Mouse (Mus musculus) lung, postnatal 0 days (tissue): ENCODE data around the gene Adam30. TPM values are rescaled to one million over a fixed set of nuclear protein-coding genes. Genes with fewer than 3 reads are reported as not detected.

ENCODE experiments used
- ATAC-seq: fragments of 200-750 bp; cut with Nextera tagmentation; 2 replicates; pipeline ENCODE4 v1.8.0; 2017; ENCODE audit warnings: moderate library complexity
- DNase-seq: peaks from one replicate; pipeline ENCODE4 v3.0.0-alpha.2; 2016; ENCODE audit warnings: low spot score
- H3K27ac ChIP-seq: fragments of 300-500 bp; sonication (generic); 2 replicates; pipeline ENCODE4 v1.5.1; 2014; ENCODE audit warnings: antibody characterized with exemption, mild to moderate bottlenecking, low read length, mixed read lengths
- H3K27me3 ChIP-seq: fragments of 300-500 bp; sonication (generic); replicated peaks from 2 replicates; pipeline ENCODE4 v1.6.1; 2014; ENCODE audit warnings: low read length, mixed read lengths; ENCODE audit not compliant: insufficient read depth
- H3K36me3 ChIP-seq: fragments of 300-500 bp; sonication (generic); 2 replicates; pipeline ENCODE4 v1.6.1; 2014; ENCODE audit warnings: low read length, mixed read lengths; ENCODE audit not compliant: insufficient read depth
- H3K4me1 ChIP-seq: fragments of 300-500 bp; sonication (generic); 2 replicates; pipeline ENCODE4 v1.6.1; 2014; ENCODE audit warnings: antibody characterized with exemption, low read depth, low read length, mixed read lengths; ENCODE audit not compliant: insufficient read depth
- H3K4me2 ChIP-seq: fragments of 300-500 bp; sonication (generic); replicated peaks from 2 replicates; pipeline ENCODE4 v1.6.1; 2014; ENCODE audit warnings: low read depth, mild to moderate bottlenecking, low read length, moderate library complexity, mixed read lengths
- H3K4me3 ChIP-seq: fragments of 300-500 bp; sonication (generic); 2 replicates; pipeline ENCODE4 v1.5.1; 2014; ENCODE audit warnings: low read depth, low read length
- H3K9ac ChIP-seq: fragments of 300-500 bp; sonication (generic); replicated peaks from 2 replicates; pipeline ENCODE4 v1.6.1; 2014; ENCODE audit warnings: low read depth, mild to moderate bottlenecking
- H3K9me3 ChIP-seq: fragments of 300-500 bp; sonication (generic); 2 replicates; pipeline ENCODE4 v1.6.1; 2016; ENCODE audit warnings: low read length, mixed read lengths
- CTCF ChIP-seq: IDR thresholded peaks from 2 replicates; pipeline ENCODE4 v1.5.1; 2016; ENCODE audit warnings: antibody characterized with exemption, mild to moderate bottlenecking
- EP300 ChIP-seq: IDR thresholded peaks from 2 replicates; pipeline ENCODE4 v1.6.1; 2016; ENCODE audit warnings: antibody characterized with exemption, mild to moderate bottlenecking, control low read depth
- WGBS: fragments of 180-500 bp; shearing (Covaris S2); extraction: QIAGEN DNeasy Blood & Tissue Kit; methylation state at CpG from one replicate; pipeline ENCODE4 v1.1.7; 2014; 5-methylcytosine and 5-hydroxymethylcytosine counted together
- polyA plus RNA-seq: library from polyadenylated mRNA; unstranded; fragments of >200 nt; fragmentation: Nextera tagmentation; extraction: Ambion mirVana; gene quantifications from 2 replicates; pipeline ENCODE4 v1.2.1, GENCODE M21; 2015

Gene Adam30
- polyA plus RNA-seq, 1 experiment from 2014 or later, result not detected

DNA sequence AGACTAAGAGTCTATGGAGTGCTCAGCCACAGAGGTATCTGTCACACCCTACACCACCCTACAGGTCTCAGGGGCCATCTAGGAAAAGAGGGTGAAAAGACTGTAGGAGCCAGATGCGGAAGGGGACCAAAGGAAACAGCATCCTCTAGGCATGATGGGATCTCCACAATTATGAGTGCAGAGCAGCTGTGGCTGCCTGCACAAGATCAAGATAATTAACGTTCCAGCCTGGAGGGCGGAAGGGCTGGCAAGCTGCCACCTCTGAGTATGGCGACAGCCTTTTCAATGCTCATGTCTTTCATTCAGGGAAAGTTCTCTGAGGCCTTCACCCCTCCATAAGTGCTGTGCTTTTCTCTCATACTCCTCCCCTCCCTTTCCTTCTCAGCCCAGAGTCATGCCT, 1.1 kb upstream of the Adam30 start:
- TF ChIP-seq EP300 (no peak), CTCF (no peak)
- H3K9ac ChIP-seq, result no peak overlapping the region
- H3K4me1 ChIP-seq, result no peaks in the 10 kb centered on the region
- no peak overlapping the region for H3K27ac ChIP-seq
- WGBS, result 32% methylated on average over 4 of the region's 4 CpGs
- DNase-seq (no peak), ATAC-seq (no peak)
- no peak overlapping the region for H3K4me2 ChIP-seq
- H3K4me3 ChIP-seq, result no peak overlapping the region
- H3K27me3 ChIP-seq, result no peaks in the 10 kb centered on the region
- H3K9me3 ChIP-seq, result no peaks in the 10 kb centered on the region
- H3K36me3 ChIP-seq, result no peaks in the 10 kb centered on the region

GRCm38 (mm10) chr3:98178340-98178739, 17.9 kb downstream of the Adam30 start:
- TF ChIP-seq CTCF, result no peak
- no peak for TF ChIP-seq EP300
- Histone ChIP-seq H3K9ac (no peak overlapping the region), H3K9me3 (no peaks in the 10 kb centered on the region), H3K27me3 (no peaks in the 10 kb centered on the region), H3K4me3 (no peak overlapping the region), H3K4me2 (no peak overlapping the region), H3K36me3 (no peaks in the 10 kb centered on the region), H3K4me1 (no peaks in the 10 kb centered on the region), H3K27ac (no peak overlapping the region)
- ATAC-seq (no peak), DNase-seq (peak; percentile 10)
- WGBS, result 66% methylated on average over 4 of the region's 4 CpGs

- TF ChIP-seq EP300 (no peak), CTCF (peak; percentile 78)
- 19% methylated on average over 7 of the region's 7 CpGs for WGBS
- Histone ChIP-seq H3K4me1 (no peaks in the 10 kb centered on the region), H3K27me3 (no peaks in the 10 kb centered on the region), H3K36me3 (no peaks in the 10 kb centered on the region), H3K4me3 (no peak overlapping the region), H3K4me2 (no peak overlapping the region), H3K9ac (no peak overlapping the region), H3K9me3 (no peaks in the 10 kb centered on the region), H3K27ac (no peak overlapping the region)
- DNase-seq, result peak; percentile 60
- ATAC-seq, result no peak
Measured at GRCm38 (mm10) chr3:98180805-98181204, 20.4 kb downstream of the Adam30 start.

- no peaks in the 10 kb centered on the region for H3K9me3 ChIP-seq
- H3K4me3 ChIP-seq, result no peak overlapping the region
- no peak overlapping the region for H3K9ac ChIP-seq
- DNase-seq (no peak), ATAC-seq (no peak)
- TF ChIP-seq EP300, result no peak
- no peak for TF ChIP-seq CTCF
- no peak overlapping the region for H3K27ac ChIP-seq
- H3K4me1 ChIP-seq, result no peaks in the 10 kb centered on the region
- no peak overlapping the region for H3K4me2 ChIP-seq
- H3K27me3 ChIP-seq, result no peaks in the 10 kb centered on the region
- WGBS, result 25% methylated on average over 7 of the region's 10 CpGs
- H3K36me3 ChIP-seq, result no peaks in the 10 kb centered on the region
Measured at GRCm38 (mm10) chr3:98185163-98185714, 24.8 kb downstream of the Adam30 start.

GRCm38 (mm10) chr3:98187777-98188176, 27.3 kb downstream of the Adam30 start:
- Histone ChIP-seq H3K36me3 (no peaks in the 10 kb centered on the region), H3K4me2 (no peak overlapping the region), H3K27ac (no peak overlapping the region), H3K4me1 (no peaks in the 10 kb centered on the region), H3K4me3 (no peak overlapping the region), H3K9ac (no peak overlapping the region), H3K9me3 (no peaks in the 10 kb centered on the region), H3K27me3 (no peaks in the 10 kb centered on the region)
- TF ChIP-seq EP300 (no peak), CTCF (no peak)
- ATAC-seq, result no peak
- DNase-seq, result no peak
- WGBS, result 66% methylated on average over 3 of the region's 3 CpGs

DNA sequence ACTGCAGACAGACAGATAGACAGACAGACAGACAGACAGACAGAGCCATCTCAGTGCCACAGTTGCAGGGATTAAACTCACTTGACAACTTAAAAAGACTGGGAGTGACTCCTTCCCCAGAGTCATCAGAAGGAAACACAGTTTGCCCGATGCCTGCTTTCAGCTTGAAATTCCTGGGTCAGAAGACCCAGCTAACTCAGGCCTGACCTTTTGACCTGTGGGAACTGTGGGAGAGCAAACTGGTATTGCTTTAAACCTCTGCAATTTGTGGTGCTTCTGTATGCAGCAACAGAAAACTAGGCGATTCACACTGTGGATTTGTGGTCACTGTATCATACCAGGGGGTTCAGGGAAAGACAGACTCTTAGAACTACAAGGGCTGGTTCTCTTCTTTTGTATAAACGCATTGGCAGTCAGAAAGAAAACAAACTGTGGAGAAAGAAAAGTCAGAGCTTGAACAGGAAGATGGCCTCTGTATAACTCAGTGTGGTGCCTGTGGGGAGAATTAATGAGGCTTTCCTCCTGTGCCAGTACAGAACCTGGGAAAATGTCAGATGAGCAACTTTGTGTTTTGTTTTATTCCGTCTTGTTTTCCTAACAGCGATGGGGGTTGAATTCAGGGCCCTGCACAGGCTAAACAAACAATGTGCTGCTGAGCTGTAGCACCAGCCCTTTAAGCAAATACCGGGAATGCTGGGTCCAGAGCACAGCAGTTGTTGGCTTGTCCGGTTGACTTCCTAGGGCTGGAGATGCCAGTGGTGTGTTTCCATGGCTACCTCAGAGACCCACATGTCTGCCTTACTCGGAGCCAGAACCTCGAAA, 37.5 kb downstream of the Adam30 start:
- 19% methylated on average over 9 of the region's 9 CpGs for WGBS
- DNase-seq, result no peak
- Histone ChIP-seq H3K27ac (no peak overlapping the region), H3K9ac (no peak overlapping the region), H3K4me2 (no peak overlapping the region), H3K9me3 (no peaks in the 10 kb centered on the region), H3K4me1 (no peaks in the 10 kb centered on the region), H3K4me3 (no peak overlapping the region), H3K27me3 (no peaks in the 10 kb centered on the region), H3K36me3 (no peaks in the 10 kb centered on the region)
- ATAC-seq, result 0 out of 2 replicates have a peak, but pooled peaks have one; percentile 14
- TF ChIP-seq CTCF (no peak), EP300 (no peak)
